In the genomic region with DNA sequence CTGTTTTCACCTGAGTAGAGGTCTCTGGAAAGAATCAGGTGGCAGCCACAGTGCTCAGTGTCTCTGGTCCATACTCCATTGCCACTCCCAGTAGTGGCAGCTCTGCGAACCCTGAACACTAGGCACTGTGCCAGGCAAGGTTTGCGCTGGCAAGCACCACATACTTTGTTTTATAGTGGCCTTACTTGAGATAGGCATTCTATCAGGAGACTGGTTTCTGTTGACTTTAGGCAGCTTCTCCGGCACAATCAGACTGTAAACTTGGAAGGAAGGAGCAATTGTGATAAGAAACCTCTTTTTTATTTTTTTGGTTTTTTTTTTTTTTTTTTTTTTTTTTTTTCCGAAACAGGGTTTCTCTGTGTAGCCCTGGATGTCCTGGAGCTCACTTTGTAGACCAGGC, we compare ENCODE assay signal across 15 mouse cellular contexts. TPM values are rescaled to one million over a fixed set of nuclear protein-coding genes. Genes with fewer than 3 reads are reported as not detected.
DNase-seq lines count a peak whose midpoint lies in the region; ATAC-seq and TF ChIP-seq lines count a peak whose summit lies in the region.
"Had no signal": no experiment of that assay in that cellular context is flagged by ENCODE, and none has a peak within 500 bp of the region (broad histone marks: within the 10 kb centered on the region; RNA-seq: fewer than 3 reads in every experiment).

No protein-coding gene starts in this region.

- H3K27ac ChIP-seq in small intestine, adult 2 months (ENCODE audit: insufficient read depth, low read depth, low read length): peak overlapping the region; percentile 57; the same call in 1 of the 2 replicates
- H3K27ac ChIP-seq: embryonic facial prominence, embryonic 12.5 days; hindbrain, embryonic 15.5 days had no signal

- no peak for TF ChIP-seq POLR2A in lung, adult 2 months (IDR thresholded peaks at IDR 0.05; ENCODE audit: borderline replicate concordance, extremely low read depth, low read depth, low read length)
- TF ChIP-seq POLR2A in small intestine, adult 2 months (IDR thresholded peaks at IDR 0.05; ENCODE audit: low read depth, low read length): no peak

- peaks cover 7% of the 10 kb centered on the region for H3K4me1 ChIP-seq in lung, adult 2 months (ENCODE audit: control insufficient read depth, insufficient read depth, low read length)
- H3K4me1 ChIP-seq in small intestine, adult 2 months (ENCODE audit: control insufficient read depth, insufficient read depth, insufficient read length, low read length): peaks cover 15% of the 10 kb centered on the region

- DNase-seq in cerebellum, adult 11-12 months: peak; percentile 43
- DNase-seq in cerebellum, postnatal 4 days (ENCODE audit: low spot score in 2 of 2): no peak
- peak; percentile 54 to 59 for DNase-seq in lung, adult 18-20 months
- DNase-seq in lung, adult 2 months: no peak
- DNase-seq in kidney, postnatal 14 days: peak; percentile 70
- no peak for DNase-seq in retina, embryonic 14.5 days (ENCODE audit: low spot score)
- DNase-seq: cerebellum, adult 8-10 months; heart, adult 18-20 months; right cerebral cortex, adult 18-20 months; thymus, adult 2 months had no signal

- 52% methylated on average over 4 of the region's 4 CpGs for WGBS in lung, adult 2 months
- whole genome bisulfite sequencing in small intestine, adult 2 months: 28% methylated on average over 4 of the region's 4 CpGs

- H3K36me3 ChIP-seq in small intestine, adult 2 months (ENCODE audit: control insufficient read depth, insufficient read depth, low read length): no peaks in the 10 kb centered on the region
- H3K36me3 ChIP-seq: embryonic facial prominence, embryonic 12.5 days; hindbrain, embryonic 15.5 days had no signal

- no peak for ATAC-seq in activated CD4-positive, CD25-positive, alpha-beta regulatory T cell, adult 4 months

- peaks cover 6% of the 10 kb centered on the region; the same call in 1 of the 2 replicates for H3K27me3 ChIP-seq in small intestine, adult 2 months (ENCODE audit: control insufficient read depth, insufficient read depth, low read length)
- H3K27me3 ChIP-seq: CH12.LX; embryonic facial prominence, embryonic 12.5 days; hindbrain, embryonic 15.5 days had no signal

- no peak overlapping the region for H3K4me3 ChIP-seq in lung, adult 2 months (replicated peaks; ENCODE audit: extremely low read depth, low read depth, low read length)
- no peak overlapping the region for H3K4me3 ChIP-seq in small intestine, adult 2 months (ENCODE audit: low read depth, low read length)
- H3K4me3 ChIP-seq: embryonic facial prominence, embryonic 12.5 days; hindbrain, embryonic 15.5 days had no signal

- TF ChIP-seq CTCF in lung, adult 2 months (IDR thresholded peaks at IDR 0.05; ENCODE audit: insufficient read depth, low read length): no peak
- TF ChIP-seq CTCF in small intestine, adult 2 months (IDR thresholded peaks at IDR 0.05; ENCODE audit: extremely low read depth, insufficient read length, insufficient replicate concordance, low read depth, low read length): no peak

RNA-seq across cellular contexts. Expression of a gene that starts 2.4 kb away (rescaled TPM):
- polyA plus RNA-seq in lung, adult 2 months (2012; rRNA removed): 307 and 574 TPM in 2 replicates
- 535 and 645 TPM in 2 replicates for polyA plus RNA-seq in small intestine, adult 2 months (2012; rRNA removed)
- 10 to 100 TPM; 16.7 to 17.5 TPM for polyA plus RNA-seq in activated CD4-positive, CD25-positive, alpha-beta regulatory T cell, adult 4 months (2017; shearing (Covaris generic))

RNA-seq across cellular contexts. Expression of a gene that starts 4.3 kb away (rescaled TPM):
- polyA plus RNA-seq in lung, adult 2 months (2012; rRNA removed): 4.9 and 6.8 TPM in 2 replicates
- 0.41 and 0.51 TPM in 2 replicates for polyA plus RNA-seq in small intestine, adult 2 months (2012; rRNA removed)
- polyA plus RNA-seq in activated CD4-positive, CD25-positive, alpha-beta regulatory T cell, adult 4 months (2017; shearing (Covaris generic)): 1 to 10 TPM; 3.6 to 5.3 TPM

RNA-seq across cellular contexts. Expression of a gene that starts 32.0 kb away (rescaled TPM):
- 40.1 and 41.7 TPM in 2 replicates for polyA plus RNA-seq in lung, adult 2 months (2012; rRNA removed)
- polyA plus RNA-seq in small intestine, adult 2 months (2012; rRNA removed): 18.3 and 29.9 TPM in 2 replicates
- 10 to 100 TPM; 54.5 to 62.0 TPM for polyA plus RNA-seq in activated CD4-positive, CD25-positive, alpha-beta regulatory T cell, adult 4 months (2017; shearing (Covaris generic))

Comparison
In these comparisons a context has a peak if more than half of its experiments do, and no peak if none do; other contexts are left out.
1. DNase-seq: peak in cerebellum, adult 11-12 months (single experiment), lung, adult 18-20 months (2 of 2) and kidney, postnatal 14 days (single experiment); none in cerebellum, postnatal 4 days (0 of 2), lung, adult 2 months (single experiment) and retina, embryonic 14.5 days (single experiment).
2. RNA of a gene that starts 2.4 kb away (polyA plus RNA-seq): 535 to 645 TPM in small intestine, adult 2 months and 307 to 574 TPM in lung, adult 2 months; 16.7 to 17.5 TPM in activated CD4-positive, CD25-positive, alpha-beta regulatory T cell, adult 4 months; every median in the first group is over 10 times any median in the second.